Mouse (Mus musculus): ENCODE results near the gene Olfr628. TPM values are rescaled to one million over a fixed set of nuclear protein-coding genes. Genes with fewer than 3 reads are reported as not detected.
"Not testable (repeated sequence)": the region's sequence is repeated elsewhere in the genome, so short reads cannot be mapped to it uniquely, and the experiment has no call there.

The Olfr628 gene
- polyA plus RNA-seq, 1 experiment = not detected

- Histone ChIP-seq H3K27ac (ENCODE audit: insufficient read depth, low read depth, low read length) (no peak within 1 kb of the TSS), H3K4me1 (ENCODE audit: control insufficient read depth, insufficient read depth, insufficient read length, low read length) (no peaks in the 10 kb centered on the region), H3K27me3 (ENCODE audit: control insufficient read depth, insufficient read depth, low read length) (no peaks in the 10 kb centered on the region), H3K36me3 (ENCODE audit: control insufficient read depth, insufficient read depth, low read length) (no peaks in the 10 kb centered on the region), H3K4me3 (ENCODE audit: low read depth, low read length) (no peak within 1 kb of the TSS)
- no peak for TF ChIP-seq POLR2A (IDR thresholded peaks at IDR 0.05; ENCODE audit: low read depth, low read length)
- 64% methylated on average over 2 of the region's 2 CpGs for whole genome bisulfite sequencing
These were observed 41.3 kb downstream of the Olfr628 start, which contains the start of gene Olfr69 for GRCm38 (mm10) chr7:103771494-103771893. TSS of gene Olfr69 (minus strand) at chr7:103771594.

- WGBS = 73% methylated on average over 4 of the region's 4 CpGs
These were observed 47.5 kb downstream of the Olfr628 start for GRCm38 (mm10) chr7:103777652-103778051.

GRCm38 (mm10) chr7:103779598-103779997 lies 49.4 kb downstream of the Olfr628 start, which contains the start of gene Olfr68:
TSS of gene Olfr68 (minus strand) at chr7:103779698.
- no peak within 1 kb of the TSS for H3K27ac ChIP-seq (ENCODE audit: insufficient read depth, low read depth, low read length)
- TF ChIP-seq CTCF (IDR thresholded peaks at IDR 0.05; ENCODE audit: extremely low read depth, insufficient read length, insufficient replicate concordance, low read depth, low read length) (no peak), POLR2A (IDR thresholded peaks at IDR 0.05; ENCODE audit: low read depth, low read length) (no peak)
- 77% methylated on average over 3 of the region's 3 CpGs for WGBS
- no peaks in the 10 kb centered on the region for H3K36me3 ChIP-seq (ENCODE audit: control insufficient read depth, insufficient read depth, low read length)
- no peaks in the 10 kb centered on the region for H3K27me3 ChIP-seq (ENCODE audit: control insufficient read depth, insufficient read depth, low read length)
- H3K4me1 ChIP-seq (ENCODE audit: control insufficient read depth, insufficient read depth, insufficient read length, low read length) = no peaks in the 10 kb centered on the region
- H3K4me3 ChIP-seq (ENCODE audit: low read depth, low read length) = no peak within 1 kb of the TSS

More at GRCm38 (mm10) chr7:103777652-103778051, 47.5 kb downstream of the Olfr628 start:
- not testable (repeated sequence) for H3K27ac ChIP-seq (ENCODE audit: insufficient read depth, low read depth, low read length); H3K36me3 ChIP-seq (ENCODE audit: control insufficient read depth, insufficient read depth, low read length); H3K27me3 ChIP-seq (ENCODE audit: control insufficient read depth, insufficient read depth, low read length); H3K4me3 ChIP-seq (ENCODE audit: low read depth, low read length); H3K4me1 ChIP-seq (ENCODE audit: control insufficient read depth, insufficient read depth, insufficient read length, low read length)

Other genes with a start within 250 kb of the Olfr628 start
- gene Olfr609, start 232.3 kb upstream of the Olfr628 start, polyA plus RNA-seq (2012; rRNA removed) = not detected in 2 replicates
- not detected in 2 replicates for gene Olfr610, start 218.3 kb upstream of the Olfr628 start, polyA plus RNA-seq (2012; rRNA removed)
- not detected in 2 replicates for gene Olfr611, start 209.5 kb upstream of the Olfr628 start, polyA plus RNA-seq (2012; rRNA removed)
- gene Olfr612, start 187.7 kb upstream of the Olfr628 start, polyA plus RNA-seq (2012; rRNA removed) = not detected in 2 replicates
- gene Olfr613, start 182.3 kb upstream of the Olfr628 start, polyA plus RNA-seq (2012; rRNA removed) = not detected in 2 replicates
- not detected in 2 replicates for gene Olfr615, start 174.3 kb upstream of the Olfr628 start, polyA plus RNA-seq (2012; rRNA removed)
- not detected in 2 replicates for gene Olfr616, start 161.2 kb upstream of the Olfr628 start, polyA plus RNA-seq (2012; rRNA removed)
- gene Olfr617, start 157.3 kb upstream of the Olfr628 start, polyA plus RNA-seq (2012; rRNA removed) = not detected in 2 replicates
- not detected in 2 replicates for gene Olfr618, start 140.3 kb upstream of the Olfr628 start, polyA plus RNA-seq (2012; rRNA removed)
- not detected in 2 replicates for gene Olfr619, start 129.8 kb upstream of the Olfr628 start, polyA plus RNA-seq (2012; rRNA removed)
- not detected in 2 replicates for gene Olfr620, start 117.8 kb upstream of the Olfr628 start, polyA plus RNA-seq (2012; rRNA removed)
- gene Olfr622, start 87.7 kb upstream of the Olfr628 start, polyA plus RNA-seq (2012; rRNA removed) = not detected in 2 replicates
- not detected in 2 replicates for gene Olfr623, start 66.7 kb upstream of the Olfr628 start, polyA plus RNA-seq (2012; rRNA removed)
- gene Olfr624, start 59.2 kb upstream of the Olfr628 start, polyA plus RNA-seq (2012; rRNA removed) = not detected in 2 replicates
- not detected in 2 replicates for gene Olfr625-ps1, start 47.7 kb upstream of the Olfr628 start, polyA plus RNA-seq (2012; rRNA removed)
- not detected in 2 replicates for gene Olfr243, start 15.7 kb upstream of the Olfr628 start, polyA plus RNA-seq (2012; rRNA removed)
- not detected in 2 replicates for gene Olfr629, start 14.6 kb downstream of the Olfr628 start, polyA plus RNA-seq (2012; rRNA removed)
- gene Olfr630, start 27.0 kb downstream of the Olfr628 start, polyA plus RNA-seq (2012; rRNA removed) = not detected in 2 replicates
- not detected in 2 replicates for gene Olfr69, start 41.2 kb downstream of the Olfr628 start, polyA plus RNA-seq (2012; rRNA removed)
- gene Olfr68, start 49.3 kb downstream of the Olfr628 start, polyA plus RNA-seq (2012; rRNA removed) = not detected in 2 replicates
- gene Olfr67, start 61.4 kb downstream of the Olfr628 start, polyA plus RNA-seq (2012; rRNA removed) = not detected in 2 replicates
- 7.2 and 8.9 TPM in 2 replicates for gene Hbb-bt, start 83.6 kb downstream of the Olfr628 start, polyA plus RNA-seq (2012; rRNA removed)
- gene Hbb-bs, start 97.7 kb downstream of the Olfr628 start, polyA plus RNA-seq (2012; rRNA removed) = 59.9 and 74.9 TPM in 2 replicates
- not detected in 2 replicates for gene Hbb-bh2, start 110.1 kb downstream of the Olfr628 start, polyA plus RNA-seq (2012; rRNA removed)
- not detected in 2 replicates for gene Hbb-bh1, start 112.8 kb downstream of the Olfr628 start, polyA plus RNA-seq (2012; rRNA removed)
- not detected in 2 replicates for gene Hbb-y, start 122.8 kb downstream of the Olfr628 start, polyA plus RNA-seq (2012; rRNA removed)
- not detected in 2 replicates for gene Olfr66, start 155.9 kb downstream of the Olfr628 start, polyA plus RNA-seq (2012; rRNA removed)
- gene Olfr64, start 164.1 kb downstream of the Olfr628 start, polyA plus RNA-seq (2012; rRNA removed) = not detected in 2 replicates
- gene Olfr65, start 173.1 kb downstream of the Olfr628 start, polyA plus RNA-seq (2012; rRNA removed) = not detected in 2 replicates
- gene Olfr631, start 198.5 kb downstream of the Olfr628 start, polyA plus RNA-seq (2012; rRNA removed) = not detected in 2 replicates
- gene Olfr632, start 204.0 kb downstream of the Olfr628 start, polyA plus RNA-seq (2012; rRNA removed) = not detected in 2 replicates
- gene Olfr633, start 214.1 kb downstream of the Olfr628 start, polyA plus RNA-seq (2012; rRNA removed) = not detected in 2 replicates
- gene Olfr635, start 240.8 kb downstream of the Olfr628 start, polyA plus RNA-seq (2012; rRNA removed) = not detected in 2 replicates

Data from small intestine, adult 2 months (tissue).